Mouse (Mus musculus): ENCODE measurements around the gene Mtnr1b.

DNA sequence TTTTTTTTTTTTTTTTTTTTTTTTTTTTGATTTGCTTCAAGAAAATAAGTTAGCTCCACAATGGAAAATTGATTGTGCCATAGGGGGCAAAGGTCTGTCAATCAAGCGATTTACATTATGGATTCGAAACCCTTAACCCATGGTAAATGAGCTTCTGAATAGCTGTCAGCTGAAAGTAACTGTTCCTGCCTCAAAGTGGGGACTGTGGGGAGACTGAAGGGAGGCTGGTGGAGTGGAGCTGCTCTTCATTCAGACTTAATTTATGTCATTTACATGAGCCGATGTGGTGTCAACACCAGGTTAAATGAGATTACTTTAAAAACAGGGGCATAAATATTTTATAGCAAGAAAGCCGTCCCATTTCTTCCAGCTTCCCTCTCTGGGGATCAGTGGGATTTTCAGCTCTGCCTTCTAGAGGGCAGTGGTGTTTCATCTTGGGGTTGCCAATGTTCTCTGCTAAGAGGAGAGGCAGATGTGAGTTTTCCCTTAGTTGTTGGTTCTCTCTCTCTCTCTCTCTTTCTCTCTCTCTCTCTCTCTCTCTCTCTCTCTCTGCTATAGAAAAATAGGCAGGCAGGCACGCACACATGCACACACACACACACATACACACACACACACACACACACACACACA, 45.1 kb upstream of the Mtnr1b start:
- TF ChIP-seq USF1 (IDR thresholded peaks at IDR 0.05; ENCODE audit: low read depth) (no peak), CTCF (IDR thresholded peaks at IDR 0.05; ENCODE audit: control insufficient read depth, insufficient read depth, insufficient read length) (no peak), MYOG (IDR thresholded peaks at IDR 0.05; ENCODE audit: control insufficient read depth, extremely low read depth, insufficient read length) (no peak), MAX (IDR thresholded peaks at IDR 0.05) (no peak), MYOD1 (IDR thresholded peaks at IDR 0.05; ENCODE audit: control insufficient read depth, insufficient read length, low read depth) (no peak), FOSL1 (IDR thresholded peaks at IDR 0.05; ENCODE audit: insufficient read depth, low read length, poor library complexity, severe bottlenecking) (no peak)

Data from C2C12 (cell line).